Mouse (Mus musculus) ovary, postnatal 14 days (tissue): ENCODE results near the gene Aldh3b2.

Source experiments
- DNase-seq: peaks from one replicate; pipeline ENCODE4 v3.0.0; 2022; ENCODE audit warnings: low spot score

Aldh3b2 gene

GRCm38 (mm10) chr19:4012432-4013022, 40.4 kb downstream of the Aldh3b2 start, which contains the start of gene Ndufv1:
Gene Ndufv1 (minus strand): TSS chr19:4012806.
- DNase-seq: peak; percentile 88

GRCm38 (mm10) chr19:4013066-4013465, 40.9 kb downstream of the Aldh3b2 start:
- DNase-seq: no peak

GRCm38 (mm10) chr19:4014802-4015201, 42.7 kb downstream of the Aldh3b2 start:
- DNase-seq: no peak

GRCm38 (mm10) chr19:4015635-4016034, 43.5 kb downstream of the Aldh3b2 start:
- DNase-seq: no peak

GRCm38 (mm10) chr19:4017921-4018587, 45.9 kb downstream of the Aldh3b2 start:
- no peak for DNase-seq

- peak; percentile 77 for DNase-seq
These were observed 46.8 kb downstream of the Aldh3b2 start for GRCm38 (mm10) chr19:4018743-4019583.

GRCm38 (mm10) chr19:4023185-4023584, 51.1 kb downstream of the Aldh3b2 start:
- no peak for DNase-seq

- no peak for DNase-seq
These were observed 55.4 kb downstream of the Aldh3b2 start for GRCm38 (mm10) chr19:4027576-4027975.
